Mouse (Mus musculus): ENCODE measurements around the gene Cytl1.

GRCm38 (mm10) chr5:37769031-37769430 is 33.7 kb downstream of the Cytl1 start:
- TF ChIP-seq TAL1 (IDR thresholded peaks at IDR 0.05; ENCODE audit: low read length): no peak
- TF ChIP-seq GATA1 (IDR thresholded peaks at IDR 0.05; ENCODE audit: low read length): no peak

Data from erythroblast, embryonic 14.5 days (primary cell).